Mouse (Mus musculus) heart, embryonic 16.5 days (tissue): ENCODE measurements around the gene Pla2g5. TPM values are rescaled to one million over a fixed set of nuclear protein-coding genes. Genes with fewer than 3 reads are reported as not detected.

Experiments
- ATAC-seq: fragments of 200-750 bp; cut with Nextera tagmentation; replicated peaks from 2 replicates; pipeline ENCODE4 v1.8.0; 2017; ENCODE audit warnings: moderate number of reproducible peaks; ENCODE audit not compliant: insufficient read depth, low FRiP score; ENCODE audit errors: extremely low read depth
- H3K27ac ChIP-seq: fragments of 300-500 bp; sonication (generic); 2 replicates; pipeline ENCODE4 v1.5.1; 2014; ENCODE audit warnings: mild to moderate bottlenecking, low read length, control low read depth, moderate library complexity
- H3K27me3 ChIP-seq: fragments of 300-500 bp; sonication (generic); 2 replicates; pipeline ENCODE4 v1.6.1; 2014; ENCODE audit warnings: low read length, mixed read lengths; ENCODE audit not compliant: control insufficient read depth, insufficient read depth
- H3K36me3 ChIP-seq: fragments of 300-500 bp; sonication (generic); 2 replicates; pipeline ENCODE4 v1.6.1; 2014; ENCODE audit not compliant: control insufficient read depth, insufficient read depth
- H3K4me1 ChIP-seq: fragments of 300-500 bp; sonication (generic); 2 replicates; pipeline ENCODE4 v1.6.1; 2014; ENCODE audit warnings: low read length, mixed read lengths; ENCODE audit not compliant: control insufficient read depth, insufficient read depth
- H3K4me2 ChIP-seq: fragments of 300-500 bp; sonication (generic); 2 replicates; pipeline ENCODE4 v1.6.1; 2014; ENCODE audit warnings: low read depth, mild to moderate bottlenecking, control low read depth, low read length
- H3K4me3 ChIP-seq: fragments of 300-500 bp; sonication (generic); 2 replicates; pipeline ENCODE4 v1.5.1; 2014; ENCODE audit warnings: mild to moderate bottlenecking, control low read depth, low read length
- H3K9ac ChIP-seq: fragments of 300-500 bp; sonication (generic); 2 replicates; pipeline ENCODE4 v1.6.1; 2014; ENCODE audit warnings: low read length, control low read depth
- H3K9me3 ChIP-seq: fragments of 300-500 bp; sonication (generic); replicated peaks from 2 replicates; pipeline ENCODE4 v1.6.1; 2016; ENCODE audit warnings: low read length; ENCODE audit not compliant: control insufficient read depth
- WGBS: fragments of 180-500 bp; shearing (Covaris S2); extraction: QIAGEN DNeasy Blood & Tissue Kit; methylation state at CpG from one replicate; pipeline ENCODE4 v1.1.7; 2014; 5-methylcytosine and 5-hydroxymethylcytosine counted together
- polyA plus RNA-seq: library from polyadenylated mRNA; unstranded; fragments of >200 nt; fragmentation: Nextera tagmentation; extraction: Ambion mirVana; gene quantifications from 2 replicates; pipeline ENCODE4 v1.2.1, GENCODE M21; 2015

Pla2g5 gene
- polyA plus RNA-seq, 1 experiment from 2014 or later, result 2.7 TPM

GRCm38 (mm10) chr4:138797217-138797570 is 66.1 kb downstream of the Pla2g5 start:
- no peak for ATAC-seq
- no peaks in the 10 kb centered on the region for H3K36me3 ChIP-seq
- 74% methylated on average over 4 of the region's 4 CpGs for WGBS
- H3K9ac ChIP-seq, result no peak overlapping the region
- no peak overlapping the region for H3K27ac ChIP-seq
- H3K27me3 ChIP-seq, result peaks cover 4% of the 10 kb centered on the region
- H3K4me3 ChIP-seq, result no peak overlapping the region
- H3K4me2 ChIP-seq, result no peak overlapping the region
- peaks cover 4% of the 10 kb centered on the region; the same call in 1 of the 2 replicates for H3K4me1 ChIP-seq
- no peaks in the 10 kb centered on the region; the same call in 1 of the 2 replicates for H3K9me3 ChIP-seq

GRCm38 (mm10) chr4:138796513-138797216 is 66.6 kb downstream of the Pla2g5 start:
- Histone ChIP-seq H3K27ac (no peak overlapping the region), H3K4me1 (peaks cover 4% of the 10 kb centered on the region; the same call in 1 of the 2 replicates), H3K4me2 (no peak overlapping the region), H3K27me3 (peaks cover 3% of the 10 kb centered on the region), H3K9me3 (no peaks in the 10 kb centered on the region), H3K36me3 (no peaks in the 10 kb centered on the region), H3K9ac (no peak overlapping the region), H3K4me3 (no peak overlapping the region)
- WGBS, result 43% methylated on average over 6 of the region's 6 CpGs
- ATAC-seq, result no peak

- H3K4me2 ChIP-seq, result no peak overlapping the region
- H3K27me3 ChIP-seq, result peaks cover 2% of the 10 kb centered on the region; the same call in 1 of the 2 replicates
- no peak overlapping the region for H3K9ac ChIP-seq
- H3K4me3 ChIP-seq, result no peak overlapping the region
- WGBS, result 81% methylated on average over 6 of the region's 6 CpGs
- H3K9me3 ChIP-seq, result no peaks in the 10 kb centered on the region
- H3K4me1 ChIP-seq, result no peaks in the 10 kb centered on the region
- no peak for ATAC-seq
- no peak overlapping the region for H3K27ac ChIP-seq
- H3K36me3 ChIP-seq, result no peaks in the 10 kb centered on the region
These were observed 68.9 kb downstream of the Pla2g5 start for GRCm38 (mm10) chr4:138794344-138794743.

- Histone ChIP-seq H3K4me2 (no peak overlapping the region), H3K27me3 (peaks cover 2% of the 10 kb centered on the region; the same call in 1 of the 2 replicates), H3K9me3 (no peaks in the 10 kb centered on the region), H3K9ac (no peak overlapping the region), H3K27ac (no peak overlapping the region), H3K36me3 (no peaks in the 10 kb centered on the region), H3K4me1 (no peaks in the 10 kb centered on the region), H3K4me3 (no peak overlapping the region)
- 58% methylated on average over 2 of the region's 2 CpGs for WGBS
- no peak for ATAC-seq
These were observed 70.0 kb downstream of the Pla2g5 start for GRCm38 (mm10) chr4:138793276-138793675.

- Histone ChIP-seq H3K27me3 (peaks cover 3% of the 10 kb centered on the region; the same call in 1 of the 2 replicates), H3K9ac (no peak overlapping the region), H3K9me3 (no peaks in the 10 kb centered on the region), H3K36me3 (no peaks in the 10 kb centered on the region), H3K4me3 (no peak overlapping the region), H3K4me2 (no peak overlapping the region), H3K4me1 (no peaks in the 10 kb centered on the region), H3K27ac (no peak overlapping the region)
- 33% methylated on average over 9 of the region's 9 CpGs for WGBS
- no peak for ATAC-seq
These were observed 70.7 kb downstream of the Pla2g5 start for GRCm38 (mm10) chr4:138792599-138792998.

- Histone ChIP-seq H3K9ac (no peak overlapping the region), H3K4me3 (no peak overlapping the region), H3K4me2 (no peak overlapping the region), H3K36me3 (no peaks in the 10 kb centered on the region), H3K27me3 (peaks cover 5% of the 10 kb centered on the region; the same call in 1 of the 2 replicates), H3K4me1 (no peaks in the 10 kb centered on the region), H3K9me3 (no peaks in the 10 kb centered on the region), H3K27ac (no peak overlapping the region)
- 47% methylated on average over 6 of the region's 6 CpGs for WGBS
- ATAC-seq, result no peak
These were observed 71.8 kb downstream of the Pla2g5 start for GRCm38 (mm10) chr4:138791452-138791851.

GRCm38 (mm10) chr4:138788381-138788780 is 74.9 kb downstream of the Pla2g5 start:
- H3K27ac ChIP-seq, result no peak overlapping the region
- H3K9ac ChIP-seq, result no peak overlapping the region
- no peaks in the 10 kb centered on the region for H3K9me3 ChIP-seq
- no peak overlapping the region for H3K4me3 ChIP-seq
- no peaks in the 10 kb centered on the region for H3K36me3 ChIP-seq
- 66% methylated on average over 4 of the region's 4 CpGs for WGBS
- peaks cover 11% of the 10 kb centered on the region; the same call in 1 of the 2 replicates for H3K27me3 ChIP-seq
- no peak for ATAC-seq
- H3K4me2 ChIP-seq, result no peak overlapping the region
- H3K4me1 ChIP-seq, result no peaks in the 10 kb centered on the region

- Histone ChIP-seq H3K36me3 (no peaks in the 10 kb centered on the region), H3K9ac (no peak overlapping the region), H3K4me2 (no peak overlapping the region), H3K9me3 (no peaks in the 10 kb centered on the region), H3K4me3 (no peak overlapping the region), H3K27ac (no peak overlapping the region), H3K4me1 (no peaks in the 10 kb centered on the region), H3K27me3 (peaks cover 10% of the 10 kb centered on the region; the same call in 1 of the 2 replicates)
- WGBS, result 40% methylated on average over 4 of the region's 4 CpGs
- no peak for ATAC-seq
These were observed 77.1 kb downstream of the Pla2g5 start for GRCm38 (mm10) chr4:138786141-138786540.

- Histone ChIP-seq H3K4me2 (no peak overlapping the region), H3K9me3 (no peaks in the 10 kb centered on the region), H3K4me3 (no peak overlapping the region), H3K27ac (no peak overlapping the region), H3K36me3 (no peaks in the 10 kb centered on the region), H3K27me3 (peaks cover 8% of the 10 kb centered on the region; the same call in 1 of the 2 replicates), H3K4me1 (no peaks in the 10 kb centered on the region), H3K9ac (no peak overlapping the region)
- ATAC-seq, result no peak
- 57% methylated on average over 4 of the region's 4 CpGs for WGBS
These were observed 77.6 kb downstream of the Pla2g5 start for GRCm38 (mm10) chr4:138785721-138786120.
